Mouse (Mus musculus): ENCODE results near the gene Gpr141.
"Not testable (repeated sequence)": the region's sequence is repeated elsewhere in the genome, so short reads cannot be mapped to it uniquely, and the experiment has no call there.

The Gpr141 gene

GRCm38 (mm10) chr13:19824071-19824470, at the start of gene Gpr141:
Gene Gpr141 (minus strand): TSS chr13:19824257.
- DNase-seq (ENCODE audit: low spot score in 2 of 2): no peak

GRCm38 (mm10) chr13:19864241-19864640, 40.2 kb upstream of the Gpr141 start:
- no peak for DNase-seq (ENCODE audit: low spot score in 2 of 2)

GRCm38 (mm10) chr13:19854629-19855333, 30.7 kb upstream of the Gpr141 start:
- no peak for DNase-seq (ENCODE audit: low spot score in 2 of 2)

GRCm38 (mm10) chr13:19854049-19854448, 30.0 kb upstream of the Gpr141 start:
- no peak for DNase-seq (ENCODE audit: low spot score in 2 of 2)

- DNase-seq (ENCODE audit: low spot score in 2 of 2): no peak
Observed at GRCm38 (mm10) chr13:19843448-19843847, 19.4 kb upstream of the Gpr141 start.

- DNase-seq (ENCODE audit: low spot score in 2 of 2): no peak
Observed at GRCm38 (mm10) chr13:19842707-19843106, 18.6 kb upstream of the Gpr141 start.

- DNase-seq (ENCODE audit: low spot score in 2 of 2): no peak
Observed at GRCm38 (mm10) chr13:19841615-19842014, 17.6 kb upstream of the Gpr141 start.

- DNase-seq (ENCODE audit: low spot score in 2 of 2): no peak
Observed at GRCm38 (mm10) chr13:19840206-19840605, 16.1 kb upstream of the Gpr141 start.

- DNase-seq (ENCODE audit: low spot score in 2 of 2): no peak
Observed at GRCm38 (mm10) chr13:19830560-19830959, 6.5 kb upstream of the Gpr141 start.

GRCm38 (mm10) chr13:19828095-19828494, 4.0 kb upstream of the Gpr141 start:
- DNase-seq (ENCODE audit: low spot score in 2 of 2): no peak

- no peak for DNase-seq (ENCODE audit: low spot score in 2 of 2)
Observed at GRCm38 (mm10) chr13:19821639-19822038, 2.4 kb downstream of the Gpr141 start.

- no peak for DNase-seq (ENCODE audit: low spot score in 2 of 2)
Observed at GRCm38 (mm10) chr13:19819926-19820325, 4.1 kb downstream of the Gpr141 start.

- no peak for DNase-seq (ENCODE audit: low spot score in 2 of 2)
Observed at GRCm38 (mm10) chr13:19819243-19819642, 4.8 kb downstream of the Gpr141 start.

- DNase-seq (ENCODE audit: low spot score in 2 of 2): no peak
Observed at GRCm38 (mm10) chr13:19794942-19795341, 29.1 kb downstream of the Gpr141 start.

- DNase-seq (ENCODE audit: low spot score in 2 of 2): peak in 1 of 2 experiments; percentile 18
Observed at GRCm38 (mm10) chr13:19794486-19794885, 29.6 kb downstream of the Gpr141 start.

GRCm38 (mm10) chr13:19793761-19794160, 30.3 kb downstream of the Gpr141 start:
- DNase-seq (ENCODE audit: low spot score in 2 of 2): no peak

GRCm38 (mm10) chr13:19787946-19788345, 36.1 kb downstream of the Gpr141 start:
- DNase-seq (ENCODE audit: low spot score in 2 of 2): not testable (repeated sequence)

GRCm38 (mm10) chr13:19770163-19770562, 53.9 kb downstream of the Gpr141 start:
- DNase-seq (ENCODE audit: low spot score in 2 of 2): no peak

GRCm38 (mm10) chr13:19767202-19767601, 56.9 kb downstream of the Gpr141 start:
- no peak for DNase-seq (ENCODE audit: low spot score in 2 of 2)

- DNase-seq (ENCODE audit: low spot score in 2 of 2): no peak
Observed at GRCm38 (mm10) chr13:19764276-19764675, 59.8 kb downstream of the Gpr141 start.

GRCm38 (mm10) chr13:19763211-19763610, 60.8 kb downstream of the Gpr141 start:
- no peak for DNase-seq (ENCODE audit: low spot score in 2 of 2)

- DNase-seq (ENCODE audit: low spot score in 2 of 2): no peak
Observed at GRCm38 (mm10) chr13:19745741-19746140, 78.3 kb downstream of the Gpr141 start.

GRCm38 (mm10) chr13:19744536-19744935, 79.5 kb downstream of the Gpr141 start:
- DNase-seq (ENCODE audit: low spot score in 2 of 2): no peak

GRCm38 (mm10) chr13:19734597-19734996, 89.5 kb downstream of the Gpr141 start:
- no peak for DNase-seq (ENCODE audit: low spot score in 2 of 2)
